Mouse (Mus musculus) thymus, postnatal 0 days (tissue): ENCODE measurements around the gene Psmd8. TPM values are rescaled to one million over a fixed set of nuclear protein-coding genes. Genes with fewer than 3 reads are reported as not detected.
"Not testable (repeated sequence)": the region's sequence is repeated elsewhere in the genome, so short reads cannot be mapped to it uniquely, and the experiment has no call there.

Experiments
- DNase-seq: peaks from one replicate; pipeline ENCODE4 v3.0.0-alpha.2; 2015; ENCODE audit warnings: low spot score
- polyA plus RNA-seq: library from polyadenylated mRNA; unstranded; fragments of >200 nt; fragmentation: Nextera tagmentation; extraction: Ambion mirVana; gene quantifications from 2 replicates; pipeline ENCODE4 v1.2.1, GENCODE M21; 2015

Psmd8 gene
- polyA plus RNA-seq, 1 experiment from 2014 or later: 358 TPM

DNA sequence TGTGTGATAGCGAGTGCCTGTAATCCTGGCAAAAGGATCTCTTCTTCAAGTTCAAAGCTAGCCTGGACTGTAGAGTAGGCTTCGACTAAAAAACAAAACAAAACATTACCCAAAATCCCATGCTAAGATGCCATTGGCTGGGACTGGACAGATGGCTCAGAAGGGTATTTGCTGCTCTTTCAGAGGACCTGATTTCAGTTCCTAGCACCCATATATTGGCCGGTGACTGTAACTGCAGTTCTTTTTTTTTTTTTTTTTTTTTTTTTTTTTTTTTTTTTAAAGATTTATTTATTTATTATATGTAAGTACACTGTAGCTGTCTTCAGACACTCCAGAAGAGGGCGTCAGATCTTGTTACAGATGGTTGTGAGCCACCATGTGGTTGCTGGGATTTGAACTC is 41.3 kb downstream of the Psmd8 start:
- DNase-seq: not testable (repeated sequence)

DNA sequence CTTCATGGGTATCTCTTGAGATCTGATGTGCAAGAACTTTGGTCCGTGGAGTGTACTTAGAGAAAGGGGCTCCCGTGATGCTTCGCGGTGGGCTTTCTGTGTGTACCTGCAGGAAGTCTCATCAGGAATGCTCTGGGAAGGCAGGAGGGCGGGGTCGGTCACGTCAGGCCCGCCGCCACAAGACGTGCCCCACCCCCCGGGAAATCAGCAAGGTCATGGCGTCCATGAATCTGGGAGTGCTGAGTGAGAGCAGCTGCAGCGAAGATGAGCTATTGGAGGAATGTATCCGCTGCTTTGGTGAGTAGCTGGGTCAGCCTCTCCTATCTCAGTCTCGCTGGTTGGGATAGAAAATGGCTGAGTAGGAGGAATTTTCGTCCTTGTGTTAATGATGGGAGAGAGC is 43.1 kb downstream of the Psmd8 start:
- DNase-seq: no peak

GRCm38 (mm10) chr7:29134693-29135386 is 45.7 kb downstream of the Psmd8 start, which contains the start of gene Rasgrp4:
Gene Rasgrp4, plus strand, starts transcription at chr7:29134851.
- DNase-seq: peak; percentile 88

- DNase-seq: no peak
Observed at GRCm38 (mm10) chr7:29134230-29134629, 46.3 kb downstream of the Psmd8 start.

- DNase-seq: peak; percentile 58
Observed at GRCm38 (mm10) chr7:29128725-29129124, 51.8 kb downstream of the Psmd8 start.

- peak; percentile 86 for DNase-seq
Observed at GRCm38 (mm10) chr7:29126173-29126915, 54.2 kb downstream of the Psmd8 start.

- peak; percentile 81 for DNase-seq
Observed at GRCm38 (mm10) chr7:29124970-29125369, 55.5 kb downstream of the Psmd8 start, which contains the start of gene Ryr1. Gene Ryr1, minus strand, starts transcription at chr7:29125179.

Other genes with a start within 250 kb of the Psmd8 start
- 133 and 138 TPM in 2 replicates for gene Actn4, start 218.4 kb downstream of the Psmd8 start, polyA plus RNA-seq
- 497 and 515 TPM in 2 replicates for gene Eif3k, start 198.8 kb downstream of the Psmd8 start, polyA plus RNA-seq
- 76.3 and 78.2 TPM in 2 replicates for gene Map4k1, start 198.7 kb downstream of the Psmd8 start, polyA plus RNA-seq
- gene Ryr1, start 55.5 kb downstream of the Psmd8 start, polyA plus RNA-seq: 0.16 and 0.19 TPM in 2 replicates
- gene Rasgrp4, start 45.9 kb downstream of the Psmd8 start, polyA plus RNA-seq: 2.2 and 3.4 TPM in 2 replicates
- gene Fam98c, start 24.5 kb downstream of the Psmd8 start, polyA plus RNA-seq: 49.7 and 54.4 TPM in 2 replicates
- 0.17 and 0.20 TPM in 2 replicates for gene Ggn, start 10.5 kb downstream of the Psmd8 start, polyA plus RNA-seq
- gene Spred3, start 10.3 kb downstream of the Psmd8 start, polyA plus RNA-seq: 0.23 and 1.4 TPM in 2 replicates
- gene Catsperg1, start 33.3 kb upstream of the Psmd8 start, polyA plus RNA-seq: 0.27 and 0.35 TPM in 2 replicates
- gene Kcnk6, start 51.8 kb upstream of the Psmd8 start, polyA plus RNA-seq: 1.2 and 1.5 TPM in 2 replicates
- 76.4 and 79.3 TPM in 2 replicates for gene Yif1b, start 57.6 kb upstream of the Psmd8 start, polyA plus RNA-seq
- 7.8 and 9.6 TPM in 2 replicates for gene 2200002D01Rik, start 67.8 kb upstream of the Psmd8 start, polyA plus RNA-seq
- gene Spint2, start 101.2 kb upstream of the Psmd8 start, polyA plus RNA-seq: 571 and 608 TPM in 2 replicates
- gene Ppp1r14a, start 108.6 kb upstream of the Psmd8 start, polyA plus RNA-seq: 3.1 and 3.4 TPM in 2 replicates
- gene Dpf1, start 123.2 kb upstream of the Psmd8 start, polyA plus RNA-seq: 3.0 and 3.5 TPM in 2 replicates